Mouse (Mus musculus) intestine, embryonic 14.5 days (tissue): ENCODE measurements around the gene Tfip11. TPM values are rescaled to one million over a fixed set of nuclear protein-coding genes. Genes with fewer than 3 reads are reported as not detected.

Experiments used
- ATAC-seq: fragments of 200-750 bp; cut with Nextera tagmentation; replicated peaks from 2 replicates; pipeline ENCODE4 v1.8.0; 2017; ENCODE audit warnings: low read depth, moderate number of reproducible peaks, moderate TSS enrichment, moderate library complexity; ENCODE audit not compliant: low FRiP score, low TSS enrichment
- DNase-seq: peaks from one replicate; pipeline ENCODE4 v3.0.0-alpha.2; 2018; ENCODE audit warnings: low spot score
- H3K27ac ChIP-seq: fragments of 300-500 bp; sonication (generic); 2 replicates; pipeline ENCODE4 v1.5.1; 2014; ENCODE audit warnings: low read depth, mild to moderate bottlenecking, control low read depth
- H3K27me3 ChIP-seq: fragments of 300-500 bp; sonication (generic); replicated peaks from 2 replicates; pipeline ENCODE4 v1.6.1; 2014; ENCODE audit warnings: low read length, control low read depth; ENCODE audit not compliant: control insufficient read depth, insufficient read depth
- H3K36me3 ChIP-seq: fragments of 300-500 bp; sonication (generic); 2 replicates; pipeline ENCODE4 v1.6.1; 2014; ENCODE audit warnings: low read length, control low read depth; ENCODE audit not compliant: control insufficient read depth, insufficient read depth
- H3K4me1 ChIP-seq: fragments of 300-500 bp; sonication (generic); replicated peaks from 2 replicates; pipeline ENCODE4 v1.6.1; 2014; ENCODE audit warnings: low read length, control low read depth, mixed read lengths; ENCODE audit not compliant: control insufficient read depth, insufficient read depth
- H3K4me2 ChIP-seq: fragments of 300-500 bp; sonication (generic); 2 replicates; pipeline ENCODE4 v1.6.1; 2014; ENCODE audit warnings: low read length
- H3K4me3 ChIP-seq: fragments of 300-500 bp; sonication (generic); 2 replicates; pipeline ENCODE4 v1.5.1; 2014; ENCODE audit warnings: low read depth, low read length, control low read depth, mixed read lengths
- H3K9ac ChIP-seq: fragments of 300-500 bp; sonication (generic); 2 replicates; pipeline ENCODE4 v1.6.1; 2014; ENCODE audit warnings: mild to moderate bottlenecking, low read length
- H3K9me3 ChIP-seq: fragments of 300-500 bp; sonication (generic); 2 replicates; pipeline ENCODE4 v1.6.1; 2016; ENCODE audit warnings: low read length, control low read depth; ENCODE audit not compliant: control insufficient read depth
- WGBS: fragments of 180-500 bp; shearing (Covaris S2); extraction: QIAGEN DNeasy Blood & Tissue Kit; methylation state at CpG from one replicate; pipeline ENCODE4 v1.1.7; 2014; 5-methylcytosine and 5-hydroxymethylcytosine counted together
- polyA plus RNA-seq: library from polyadenylated mRNA; unstranded; fragments of >200 nt; fragmentation: Nextera tagmentation; extraction: Ambion mirVana; gene quantifications from 2 replicates; pipeline ENCODE4 v1.2.1, GENCODE M21; 2014

Gene Tfip11
- polyA plus RNA-seq, 1 experiment from 2014 or later, result 24.6 TPM

DNA sequence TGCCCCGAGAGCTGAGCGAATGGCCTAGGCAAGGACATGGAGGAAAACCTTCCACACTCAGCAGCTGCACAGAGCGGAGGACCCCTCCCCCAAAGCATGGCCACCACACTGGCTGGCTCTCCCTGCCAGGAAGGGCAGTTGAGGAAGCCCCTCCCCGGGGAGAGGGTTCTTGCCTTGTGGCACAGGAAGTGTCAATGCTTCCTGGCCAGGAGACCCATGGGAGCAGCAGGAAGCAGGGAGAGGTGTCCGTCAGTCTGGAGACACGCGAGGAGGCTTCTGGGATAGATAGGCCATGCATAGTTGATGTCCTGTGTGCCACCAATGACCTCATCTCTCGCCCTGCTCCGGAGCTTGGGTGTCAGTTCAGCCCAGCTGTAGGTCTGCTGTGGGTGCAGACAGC lies 30.2 kb downstream of the Tfip11 start:
- H3K36me3 ChIP-seq, result peaks cover 48% of the 10 kb centered on the region
- H3K4me2 ChIP-seq, result no peak overlapping the region
- DNase-seq (no peak), ATAC-seq (no peak)
- no peaks in the 10 kb centered on the region for H3K9me3 ChIP-seq
- WGBS, result 88% methylated on average over 9 of the region's 9 CpGs
- H3K27ac ChIP-seq, result no peak overlapping the region
- no peak overlapping the region for H3K4me3 ChIP-seq
- no peaks in the 10 kb centered on the region for H3K4me1 ChIP-seq
- no peak overlapping the region for H3K9ac ChIP-seq
- H3K27me3 ChIP-seq, result no peaks in the 10 kb centered on the region

DNA sequence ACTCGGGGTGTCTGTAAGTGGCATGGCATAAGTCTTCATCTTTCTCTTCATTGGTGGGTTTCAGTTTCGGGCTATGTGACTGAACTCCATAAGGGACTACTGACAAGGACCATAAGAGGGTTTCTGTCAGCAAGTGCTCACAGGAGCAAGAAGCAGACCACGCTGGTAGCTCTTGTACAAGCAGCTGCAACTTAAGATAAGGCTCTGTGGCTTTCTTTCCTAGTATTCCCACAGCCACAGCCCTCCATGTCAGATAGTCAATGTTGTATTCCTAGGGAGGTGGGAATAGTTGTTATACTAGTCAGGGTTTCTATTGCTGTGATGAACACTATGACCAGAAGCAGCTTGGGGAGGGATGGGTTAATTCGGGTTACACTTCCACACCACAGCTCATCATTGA lies 33.4 kb downstream of the Tfip11 start:
- Histone ChIP-seq H3K9me3 (no peaks in the 10 kb centered on the region), H3K4me2 (no peak overlapping the region), H3K9ac (no peak overlapping the region), H3K27ac (no peak overlapping the region), H3K4me1 (no peaks in the 10 kb centered on the region), H3K4me3 (no peak overlapping the region), H3K36me3 (peaks cover 43% of the 10 kb centered on the region), H3K27me3 (no peaks in the 10 kb centered on the region)
- ATAC-seq, result no peak
- 83% methylated on average over 4 of the region's 4 CpGs for WGBS
- no peak for DNase-seq

DNA sequence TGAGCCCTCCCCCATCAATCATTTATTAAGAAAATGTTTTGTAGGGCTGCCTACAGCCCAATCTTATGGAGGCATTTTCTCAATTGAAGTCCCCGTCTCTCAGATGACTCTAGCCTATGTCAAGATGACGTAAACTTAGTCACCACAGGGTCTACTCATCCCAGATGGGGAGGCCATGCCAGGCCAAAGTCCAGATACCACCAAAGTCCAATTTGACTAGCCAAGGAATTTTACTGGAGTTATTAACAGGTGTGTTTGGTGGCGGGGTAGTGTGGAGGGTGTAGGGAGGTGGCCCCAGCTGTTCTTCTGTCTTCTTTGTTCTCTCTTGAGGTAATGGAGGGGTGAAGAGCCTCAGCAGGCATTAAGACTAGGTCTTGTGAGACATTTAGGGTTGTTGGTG lies 33.9 kb downstream of the Tfip11 start:
- ATAC-seq (no peak), DNase-seq (no peak)
- H3K27me3 ChIP-seq, result no peaks in the 10 kb centered on the region
- no peak overlapping the region for H3K4me3 ChIP-seq
- WGBS, result 92% methylated on average over 3 of the region's 3 CpGs
- no peak overlapping the region for H3K27ac ChIP-seq
- H3K4me1 ChIP-seq, result no peaks in the 10 kb centered on the region
- H3K4me2 ChIP-seq, result no peak overlapping the region
- peaks cover 43% of the 10 kb centered on the region for H3K36me3 ChIP-seq
- no peaks in the 10 kb centered on the region for H3K9me3 ChIP-seq
- H3K9ac ChIP-seq, result no peak overlapping the region

DNA sequence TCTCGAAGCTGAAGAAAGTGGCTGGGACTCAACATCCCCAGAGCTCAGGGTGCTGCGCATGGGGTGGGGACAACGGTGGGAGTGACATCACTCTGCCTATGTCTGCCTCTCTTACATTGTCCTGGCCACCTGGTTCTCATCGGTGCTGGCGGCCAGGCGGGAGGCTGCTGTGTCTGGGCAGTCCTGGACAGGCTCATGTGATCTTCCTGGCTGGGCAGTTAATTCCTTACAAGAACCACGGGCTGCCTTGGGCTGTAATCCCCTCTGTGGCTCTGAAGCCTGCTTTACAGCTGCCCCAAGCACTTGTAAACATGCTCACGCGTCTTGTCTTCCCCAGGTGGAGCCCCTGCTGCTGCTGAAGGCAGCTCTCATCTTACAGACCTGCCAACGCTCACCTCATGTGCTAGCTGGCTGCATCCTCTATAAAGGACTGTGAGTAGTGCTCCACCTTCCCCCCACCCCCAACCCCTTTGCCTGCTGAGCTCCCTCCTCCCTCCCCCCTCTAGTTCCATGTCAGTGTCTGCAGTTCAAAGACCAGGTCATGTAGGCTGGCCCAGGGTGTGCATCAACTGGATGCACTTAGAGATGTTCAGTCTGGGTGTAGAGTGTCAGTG lies 38.1 kb downstream of the Tfip11 start:
- peaks cover 60% of the 10 kb centered on the region for H3K36me3 ChIP-seq
- H3K9ac ChIP-seq, result no peak overlapping the region
- DNase-seq (no peak), ATAC-seq (no peak)
- WGBS, result 52% methylated on average over 10 of the region's 10 CpGs
- no peaks in the 10 kb centered on the region for H3K4me1 ChIP-seq
- H3K4me2 ChIP-seq, result no peak overlapping the region
- no peak overlapping the region for H3K27ac ChIP-seq
- H3K4me3 ChIP-seq, result no peak overlapping the region
- H3K27me3 ChIP-seq, result no peaks in the 10 kb centered on the region
- no peaks in the 10 kb centered on the region for H3K9me3 ChIP-seq

DNA sequence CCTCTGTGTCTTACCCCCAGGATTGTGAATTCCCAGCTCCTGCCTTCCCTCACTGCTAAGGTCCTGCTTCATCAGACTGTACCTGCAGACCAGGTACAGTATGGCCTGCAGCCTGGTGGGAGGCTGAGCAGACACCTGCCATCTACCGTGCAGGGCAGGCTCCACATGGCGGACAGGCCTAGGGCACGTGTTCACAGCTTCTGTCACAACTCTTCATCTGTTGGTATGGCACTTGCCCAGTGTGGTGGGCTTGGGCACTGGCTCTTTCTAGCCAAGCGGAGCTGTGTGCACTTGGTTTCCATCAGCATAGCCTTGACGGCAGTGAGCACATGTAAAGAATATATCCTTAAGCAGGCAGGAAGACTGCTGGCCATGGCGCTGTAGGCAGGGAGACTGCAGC lies 40.7 kb downstream of the Tfip11 start:
- H3K4me1 ChIP-seq, result no peaks in the 10 kb centered on the region
- H3K27ac ChIP-seq, result no peak overlapping the region
- H3K27me3 ChIP-seq, result no peaks in the 10 kb centered on the region
- no peak overlapping the region for H3K4me3 ChIP-seq
- H3K9me3 ChIP-seq, result no peaks in the 10 kb centered on the region
- DNase-seq, result no peak
- peaks cover 83% of the 10 kb centered on the region for H3K36me3 ChIP-seq
- ATAC-seq, result no peak
- H3K4me2 ChIP-seq, result no peak overlapping the region
- H3K9ac ChIP-seq, result no peak overlapping the region
- 97% methylated on average over 6 of the region's 6 CpGs for WGBS

DNA sequence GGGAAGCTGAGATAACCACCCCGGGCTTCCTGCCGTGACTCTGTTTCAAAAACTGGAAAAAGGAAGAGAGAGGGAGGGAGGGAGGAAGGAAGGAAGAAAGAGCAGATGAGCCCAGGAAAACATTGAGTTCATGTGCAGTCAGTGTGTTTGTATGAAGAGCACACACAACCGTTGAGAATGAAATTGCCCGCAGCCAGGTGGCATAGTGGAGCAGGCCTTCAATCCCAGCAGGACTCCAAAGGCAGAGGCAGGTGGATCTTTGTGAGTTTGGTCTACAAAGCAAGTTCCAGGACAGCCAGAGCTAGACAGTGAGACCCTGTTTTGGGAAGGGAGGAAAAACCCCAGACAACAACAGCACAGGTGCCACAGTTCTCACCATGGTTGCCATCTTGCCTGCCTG lies 41.2 kb downstream of the Tfip11 start:
- no peak overlapping the region for H3K9ac ChIP-seq
- no peak overlapping the region for H3K4me3 ChIP-seq
- no peaks in the 10 kb centered on the region for H3K9me3 ChIP-seq
- no peak for DNase-seq
- H3K27ac ChIP-seq, result no peak overlapping the region
- peaks cover 83% of the 10 kb centered on the region for H3K36me3 ChIP-seq
- 88% methylated on average over 4 of the region's 4 CpGs for WGBS
- ATAC-seq, result no peak
- H3K27me3 ChIP-seq, result no peaks in the 10 kb centered on the region
- H3K4me1 ChIP-seq, result no peaks in the 10 kb centered on the region
- no peak overlapping the region for H3K4me2 ChIP-seq

DNA sequence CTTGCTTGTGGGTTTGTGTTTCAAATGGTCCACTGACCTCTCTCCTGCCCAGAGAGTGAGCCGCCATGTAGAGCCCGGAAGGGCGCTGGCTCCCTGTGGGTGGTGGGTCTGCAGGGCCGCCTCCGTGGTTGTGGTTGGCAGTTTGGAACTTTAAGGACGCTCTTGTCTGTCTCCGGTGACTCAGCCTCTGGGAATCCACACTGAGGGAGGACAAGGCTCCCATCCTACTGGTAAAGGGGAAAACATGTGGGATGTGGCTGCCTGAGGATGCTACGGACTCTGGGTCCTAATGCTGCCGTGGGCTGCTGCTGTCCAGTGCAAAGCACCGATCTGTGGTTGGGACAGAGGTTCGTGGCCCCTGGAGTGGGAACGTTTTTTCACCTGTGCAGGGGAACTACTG lies 41.8 kb downstream of the Tfip11 start:
- H3K4me1 ChIP-seq, result no peaks in the 10 kb centered on the region
- H3K9ac ChIP-seq, result no peak overlapping the region
- 89% methylated on average over 12 of the region's 12 CpGs for WGBS
- ATAC-seq (no peak), DNase-seq (no peak)
- peaks cover 84% of the 10 kb centered on the region for H3K36me3 ChIP-seq
- H3K9me3 ChIP-seq, result no peaks in the 10 kb centered on the region
- no peak overlapping the region for H3K4me2 ChIP-seq
- H3K27ac ChIP-seq, result no peak overlapping the region
- no peak overlapping the region for H3K4me3 ChIP-seq
- H3K27me3 ChIP-seq, result no peaks in the 10 kb centered on the region

DNA sequence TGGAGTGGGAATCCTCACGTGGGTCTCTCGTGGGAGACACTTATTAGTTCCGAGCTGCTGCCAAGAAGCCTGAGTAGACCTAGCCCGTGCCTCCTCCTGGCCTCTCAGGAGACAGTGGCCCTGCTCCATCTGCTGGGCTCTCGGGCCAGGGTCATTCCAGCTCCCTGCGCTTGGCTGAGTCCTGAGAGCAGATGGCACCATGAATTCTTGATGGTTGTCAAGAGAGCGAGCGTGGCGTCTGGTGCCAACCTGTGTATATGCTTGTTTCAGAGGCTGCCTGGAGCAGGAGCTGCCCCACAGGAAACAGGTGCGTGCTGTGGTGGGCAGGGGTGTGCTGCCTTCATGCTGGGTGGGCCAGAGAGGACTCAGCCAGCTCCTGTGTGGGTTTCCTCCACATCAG lies 42.5 kb downstream of the Tfip11 start:
- DNase-seq (no peak), ATAC-seq (no peak)
- no peak overlapping the region for H3K27ac ChIP-seq
- H3K4me2 ChIP-seq, result no peak overlapping the region
- 93% methylated on average over 10 of the region's 10 CpGs for WGBS
- no peak overlapping the region for H3K9ac ChIP-seq
- H3K27me3 ChIP-seq, result no peaks in the 10 kb centered on the region
- H3K36me3 ChIP-seq, result peaks cover 83% of the 10 kb centered on the region
- no peaks in the 10 kb centered on the region for H3K9me3 ChIP-seq
- no peaks in the 10 kb centered on the region for H3K4me1 ChIP-seq
- H3K4me3 ChIP-seq, result no peak overlapping the region

DNA sequence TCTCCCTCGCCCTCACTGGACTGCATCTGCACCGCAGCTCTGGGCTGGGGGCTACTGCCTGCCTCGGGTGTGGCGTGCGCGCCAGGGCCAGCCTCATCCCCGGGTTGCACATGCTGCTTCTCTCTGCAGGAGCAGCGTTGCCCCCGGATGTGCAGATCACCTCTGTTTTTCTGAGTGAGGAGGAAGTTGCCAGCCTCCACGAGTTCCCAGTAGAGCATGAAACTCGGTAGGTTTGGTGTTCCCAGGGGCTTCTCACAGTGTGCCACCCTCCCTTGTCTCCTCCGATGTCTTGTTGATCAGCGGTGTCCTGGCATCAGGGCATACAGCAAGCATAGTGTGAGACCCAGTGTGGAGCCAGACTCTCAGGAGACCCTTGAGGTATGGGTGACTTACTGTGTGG lies 43.2 kb downstream of the Tfip11 start:
- peaks cover 83% of the 10 kb centered on the region for H3K36me3 ChIP-seq
- 92% methylated on average over 13 of the region's 13 CpGs for WGBS

More for the DNA sequence above, 43.2 kb downstream of the Tfip11 start:
- DNase-seq (no peak), ATAC-seq (no peak)
- Histone ChIP-seq H3K27ac (no peak overlapping the region), H3K4me3 (no peak overlapping the region), H3K4me2 (no peak overlapping the region), H3K27me3 (no peaks in the 10 kb centered on the region), H3K9ac (no peak overlapping the region), H3K4me1 (no peaks in the 10 kb centered on the region), H3K9me3 (no peaks in the 10 kb centered on the region)
